Mouse (Mus musculus): ENCODE measurements around the gene Rps6kc1.

GRCm38 (mm10) chr1:190911415-190912123 lies at the start of gene Rps6kc1:
- no peak for TF ChIP-seq EP300 (IDR thresholded peaks at IDR 0.05; ENCODE audit: low read depth)
- no peak for TF ChIP-seq CTCF (IDR thresholded peaks at IDR 0.05; ENCODE audit: low read depth)
